Mouse (Mus musculus): ENCODE results near the gene Furin.
"Not testable (repeated sequence)": the region's sequence is repeated elsewhere in the genome, so short reads cannot be mapped to it uniquely, and the experiment has no call there.

Furin gene

DNA sequence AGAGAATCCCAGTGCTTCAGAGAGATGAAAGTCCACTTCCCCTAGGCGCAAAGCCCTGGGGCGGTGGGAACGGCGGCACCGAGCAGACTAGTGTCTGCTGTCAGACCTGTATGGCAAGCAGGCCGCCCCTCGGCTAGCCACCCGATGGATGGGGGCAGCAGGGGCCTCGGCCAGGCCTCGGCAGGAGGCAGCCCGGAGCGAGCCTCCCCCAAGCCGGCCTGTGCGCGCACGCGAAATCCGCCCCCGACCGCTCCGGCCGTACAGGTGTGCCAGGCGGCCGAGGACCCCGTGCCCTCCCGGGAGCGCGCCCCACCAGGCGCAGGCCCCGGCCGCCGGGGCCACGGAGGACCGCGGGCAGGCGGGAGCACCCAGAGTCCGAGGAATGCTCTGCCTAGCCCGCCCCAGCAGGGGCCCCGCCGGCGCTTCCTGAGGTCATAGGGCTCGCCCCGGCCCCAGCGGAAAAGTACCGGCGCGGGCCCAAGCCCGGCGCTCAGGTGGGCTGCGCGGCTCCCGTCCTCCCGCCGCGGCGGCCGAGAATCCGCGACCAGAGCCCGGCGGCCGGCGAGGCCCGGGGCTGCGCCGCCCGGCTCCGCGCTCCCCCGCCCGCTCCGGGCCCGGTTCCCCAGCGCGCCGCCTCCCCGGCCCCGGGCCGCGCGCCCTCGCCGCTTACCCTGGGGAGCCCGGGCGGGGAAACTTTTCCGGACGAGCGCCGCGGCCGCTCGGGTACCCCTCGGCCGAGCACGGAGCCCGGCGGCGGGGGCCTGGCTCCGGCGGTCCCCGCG lies 3.2 kb downstream of the Furin start:
- no peak for DNase-seq (ENCODE audit: extremely low spot score, low read depth, low spot score)

GRCm38 (mm10) chr7:80401041-80401859 lies 4.0 kb downstream of the Furin start:
- no peak for DNase-seq (ENCODE audit: extremely low spot score, low read depth, low spot score)

DNA sequence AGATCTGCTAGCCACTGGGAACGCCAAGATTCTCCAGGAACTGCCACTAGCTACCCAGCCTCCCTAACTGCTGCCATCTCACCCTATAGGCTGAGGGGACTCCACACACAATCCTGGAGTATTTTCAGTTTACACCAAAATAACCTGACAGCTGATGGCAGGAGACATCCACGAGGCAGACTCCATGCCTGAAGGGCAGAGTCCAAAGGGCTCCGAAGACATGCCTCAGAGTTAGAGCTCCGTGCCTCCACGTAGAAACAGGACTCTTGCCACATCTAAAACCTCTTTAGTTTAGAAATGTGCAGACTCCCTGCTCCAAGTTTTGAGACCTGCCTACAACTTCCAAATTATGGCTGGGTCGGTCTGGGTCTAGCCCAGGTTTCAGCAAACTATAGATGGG lies 4.7 kb downstream of the Furin start:
- no peak for DNase-seq (ENCODE audit: extremely low spot score, low read depth, low spot score)

DNA sequence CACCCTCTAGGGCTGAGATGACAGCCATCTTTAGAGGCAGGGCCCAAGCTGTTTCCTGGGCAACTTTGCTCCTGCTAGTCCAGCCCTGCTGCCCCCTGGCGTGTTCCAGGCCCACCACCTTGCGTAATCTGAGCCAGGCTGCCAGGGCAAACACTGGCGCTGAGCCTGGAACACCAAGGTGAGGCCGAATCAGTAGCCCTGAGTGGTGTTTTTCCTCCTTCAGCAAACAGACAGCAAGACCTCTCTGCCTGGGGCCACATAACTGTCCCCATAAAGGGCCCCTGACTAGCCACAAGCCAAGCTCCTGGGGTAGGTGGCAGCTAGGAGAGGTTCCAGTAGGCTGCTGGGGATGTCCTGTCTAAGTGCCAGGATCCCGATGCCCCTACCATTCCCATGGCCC lies 5.1 kb downstream of the Furin start:
- no peak for DNase-seq (ENCODE audit: extremely low spot score, low read depth, low spot score)

- DNase-seq (ENCODE audit: extremely low spot score, low read depth, low spot score) = no peak
Measured at GRCm38 (mm10) chr7:80398654-80399444, 6.4 kb downstream of the Furin start.

- no peak for DNase-seq (ENCODE audit: extremely low spot score, low read depth, low spot score)
Measured at GRCm38 (mm10) chr7:80397986-80398385, 7.2 kb downstream of the Furin start.

DNA sequence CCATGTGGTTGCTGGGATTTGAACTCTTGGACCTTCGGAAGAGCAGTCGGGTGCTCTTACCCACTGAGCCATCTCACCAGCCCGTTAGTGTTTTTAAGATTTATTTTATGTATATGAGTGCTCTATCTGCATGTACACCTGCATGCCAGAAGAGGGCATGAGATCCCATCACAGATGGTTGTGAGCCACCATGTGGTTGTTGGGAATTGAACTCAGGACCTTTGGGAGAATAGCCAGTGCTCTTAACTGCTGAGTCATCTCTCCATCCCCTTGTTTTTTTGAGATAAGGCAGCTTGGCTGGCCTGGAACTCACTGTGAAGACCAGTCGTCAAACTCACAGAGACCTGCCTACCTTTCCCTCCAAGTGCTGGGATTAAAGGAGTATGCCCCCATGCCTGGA lies 8.8 kb downstream of the Furin start:
- DNase-seq (ENCODE audit: extremely low spot score, low read depth, low spot score) = not testable (repeated sequence)

DNA sequence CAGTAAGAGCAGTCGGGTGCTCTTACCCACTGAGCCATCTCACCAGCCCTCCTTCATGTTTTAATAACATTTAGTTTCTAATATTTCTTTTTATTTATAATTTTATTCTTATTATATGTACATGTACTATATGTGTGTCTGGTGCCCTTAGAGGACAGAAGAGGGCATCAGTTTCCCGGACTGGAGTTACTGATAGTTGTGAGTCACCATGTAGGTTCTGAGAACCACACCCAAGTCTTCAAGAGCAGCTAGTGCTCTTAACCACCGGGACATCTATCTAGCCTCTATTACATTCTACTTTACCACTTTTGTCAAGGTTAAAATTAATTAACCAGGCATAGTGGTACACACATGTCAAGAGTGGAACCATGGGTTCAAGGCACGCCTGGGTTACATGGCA lies 10.6 kb downstream of the Furin start:
- DNase-seq (ENCODE audit: extremely low spot score, low read depth, low spot score) = no peak

DNA sequence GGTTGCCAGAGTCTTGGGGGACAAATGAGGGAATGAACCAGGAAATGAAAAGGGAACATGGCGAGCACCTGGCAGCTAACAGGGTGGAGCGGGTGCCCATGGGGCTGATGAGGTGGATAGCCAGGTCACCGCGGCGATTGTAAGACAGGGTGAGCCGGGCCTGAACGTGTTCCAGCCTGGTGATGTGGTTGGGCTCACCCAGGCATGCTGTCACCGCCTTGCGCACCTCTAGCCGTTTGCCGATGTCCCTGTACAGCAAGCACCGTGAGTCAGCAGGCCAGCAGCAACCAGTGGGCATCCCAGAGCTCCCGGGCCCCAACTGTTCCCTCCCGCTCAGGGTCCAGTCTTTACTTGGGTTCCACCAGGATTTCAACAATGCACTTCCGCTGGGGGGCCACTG lies 13.1 kb downstream of the Furin start:
- no peak for DNase-seq (ENCODE audit: extremely low spot score, low read depth, low spot score)

- no peak for DNase-seq (ENCODE audit: extremely low spot score, low read depth, low spot score)
Measured at GRCm38 (mm10) chr7:80387633-80388543, 17.3 kb downstream of the Furin start, which contains the start of gene Fes. Gene Fes (minus strand): TSS chr7:80387946.

- DNase-seq (ENCODE audit: extremely low spot score, low read depth, low spot score) = no peak
Measured at GRCm38 (mm10) chr7:80387033-80387632, 18.1 kb downstream of the Furin start.

- DNase-seq (ENCODE audit: extremely low spot score, low read depth, low spot score) = peak; percentile 88
Measured at GRCm38 (mm10) chr7:80386235-80386930, 18.9 kb downstream of the Furin start.

GRCm38 (mm10) chr7:80382919-80383318 lies 22.3 kb downstream of the Furin start:
- DNase-seq (ENCODE audit: extremely low spot score, low read depth, low spot score) = no peak

DNA sequence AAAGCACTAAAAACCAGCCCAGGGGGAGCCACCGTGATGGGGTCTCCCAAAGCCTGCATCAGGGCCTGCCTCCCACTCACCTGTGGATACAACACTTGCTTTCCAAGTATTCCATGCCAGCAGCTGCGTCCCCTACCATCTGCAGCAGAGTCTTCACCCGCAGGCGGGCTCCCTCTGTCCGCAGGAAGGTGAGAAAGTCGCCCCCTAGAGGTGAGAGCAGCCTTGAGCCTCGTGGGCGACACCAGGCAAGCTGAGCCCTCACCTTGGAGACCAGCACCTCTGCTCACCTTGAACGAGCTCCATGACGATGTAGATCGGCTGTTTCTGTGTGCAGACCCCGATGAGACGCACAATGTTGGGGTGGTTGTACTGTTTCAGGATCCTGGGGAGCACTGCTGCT lies 25.7 kb downstream of the Furin start:
- DNase-seq (ENCODE audit: extremely low spot score, low read depth, low spot score) = no peak

GRCm38 (mm10) chr7:80377471-80377870 lies 27.8 kb downstream of the Furin start:
- no peak for DNase-seq (ENCODE audit: extremely low spot score, low read depth, low spot score)

GRCm38 (mm10) chr7:80376192-80376591 lies 29.0 kb downstream of the Furin start:
- DNase-seq (ENCODE audit: extremely low spot score, low read depth, low spot score) = no peak

GRCm38 (mm10) chr7:80375376-80376039 lies 29.7 kb downstream of the Furin start:
- no peak for DNase-seq (ENCODE audit: extremely low spot score, low read depth, low spot score)

- no peak for DNase-seq (ENCODE audit: extremely low spot score, low read depth, low spot score)
Measured at GRCm38 (mm10) chr7:80374733-80375132, 30.5 kb downstream of the Furin start.

DNA sequence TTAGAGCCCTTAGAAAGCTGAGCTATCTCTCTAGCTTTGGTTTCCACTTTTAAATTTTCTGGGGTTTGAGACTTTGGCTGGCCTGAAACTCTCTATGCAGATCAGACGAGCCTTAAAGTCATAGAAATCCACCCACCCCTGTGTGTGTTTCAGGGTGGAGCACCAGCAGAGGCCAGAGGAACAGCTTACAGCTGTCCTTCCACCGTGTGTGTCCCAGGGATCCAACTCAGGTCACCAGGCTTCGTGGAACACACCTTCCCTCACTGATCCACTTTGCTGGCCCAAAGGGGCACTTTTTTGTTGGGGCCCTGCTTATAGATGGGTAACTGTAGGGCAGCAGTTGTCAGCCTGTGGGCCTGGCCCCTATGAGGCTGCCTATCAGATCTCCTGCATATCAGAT lies 31.0 kb downstream of the Furin start:
- no peak for DNase-seq (ENCODE audit: extremely low spot score, low read depth, low spot score)

All from hindlimb bud, embryonic 11.5 days (tissue).